Comparison of ENCODE assay signal across 9 mouse cellular contexts in the genomic region with DNA sequence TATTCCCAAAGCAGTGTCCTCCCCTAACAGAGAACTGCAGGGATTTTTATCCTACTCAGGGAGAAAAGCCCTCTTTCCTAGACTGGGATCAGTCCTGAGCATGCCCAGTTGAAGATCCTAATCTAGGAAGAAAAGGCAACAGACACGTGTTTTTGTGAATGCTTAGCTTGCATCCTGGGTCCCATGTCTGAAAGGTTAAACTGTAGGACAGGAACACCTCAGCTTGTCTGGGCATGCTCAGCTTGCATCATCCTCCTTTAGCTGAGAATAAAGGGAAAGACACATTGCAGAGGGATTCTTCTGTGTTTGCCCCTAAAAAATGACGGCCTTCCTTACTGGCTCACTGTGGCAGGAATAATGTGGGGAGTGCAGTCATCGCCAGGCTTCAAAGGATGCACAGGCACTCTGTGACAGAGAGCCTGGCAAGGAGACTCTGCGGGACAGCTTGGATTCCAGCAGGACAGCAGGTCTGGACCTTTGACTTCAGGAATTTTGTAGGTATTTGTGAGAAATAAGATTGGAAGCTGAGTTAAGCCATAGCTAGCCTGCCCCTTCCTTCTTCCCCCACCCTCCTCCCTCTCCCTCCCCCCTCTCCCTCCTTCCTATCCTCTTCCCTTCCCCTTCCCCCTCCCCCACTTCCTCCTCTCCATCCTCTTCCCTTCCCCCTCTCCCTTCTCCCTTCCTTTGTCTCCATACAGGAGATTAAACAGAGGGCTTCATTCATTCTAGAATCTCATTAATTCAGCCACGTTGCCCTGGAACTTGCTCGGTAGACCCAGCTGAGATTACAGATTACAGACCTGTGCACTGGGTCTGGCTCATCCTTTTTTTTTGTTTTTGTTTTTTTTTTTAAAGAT. TPM values are rescaled to one million over a fixed set of nuclear protein-coding genes. Genes with fewer than 3 reads are reported as not detected.
DNase-seq lines count a peak whose midpoint lies in the region; ATAC-seq and TF ChIP-seq lines count a peak whose summit lies in the region.
"Had no signal": no experiment of that assay in that cellular context is flagged by ENCODE, and none has a peak within 500 bp of the region (broad histone marks: within the 10 kb centered on the region; RNA-seq: fewer than 3 reads in every experiment).

No protein-coding gene starts in this region.

- no peaks in the 10 kb centered on the region for H3K9me3 ChIP-seq in liver, embryonic 13.5 days (replicated peaks)
- H3K9me3 ChIP-seq in liver, postnatal 0 days (ENCODE audit: low read length) = no peaks in the 10 kb centered on the region
- no peaks in the 10 kb centered on the region for H3K9me3 ChIP-seq in embryonic facial prominence, embryonic 12.5 days
- no peaks in the 10 kb centered on the region for H3K9me3 ChIP-seq in limb, embryonic 13.5 days

- H3K4me3 ChIP-seq in liver, embryonic 13.5 days (replicated peaks) = no peak overlapping the region
- no peak overlapping the region for H3K4me3 ChIP-seq in liver, postnatal 0 days (ENCODE audit: low read depth, low read length)
- H3K4me3 ChIP-seq in embryonic facial prominence, embryonic 12.5 days = no peak overlapping the region
- H3K4me3 ChIP-seq in limb, embryonic 13.5 days = no peak overlapping the region

- 27% methylated on average over 6 of the region's 6 CpGs for WGBS in liver, embryonic 13.5 days (ENCODE audit: insufficient replicate concordance)
- WGBS in liver, postnatal 0 days (ENCODE audit: insufficient replicate concordance) = 35% methylated on average over 6 of the region's 6 CpGs
- 6% methylated on average over 6 of the region's 6 CpGs for WGBS in embryonic facial prominence, embryonic 12.5 days
- WGBS in limb, embryonic 13.5 days = 14% methylated on average over 6 of the region's 6 CpGs

- H3K36me3 ChIP-seq in liver, embryonic 13.5 days = no peaks in the 10 kb centered on the region
- no peaks in the 10 kb centered on the region for H3K36me3 ChIP-seq in liver, postnatal 0 days (replicated peaks; ENCODE audit: insufficient read depth, low read length)
- H3K36me3 ChIP-seq in embryonic facial prominence, embryonic 12.5 days = no peaks in the 10 kb centered on the region
- no peaks in the 10 kb centered on the region for H3K36me3 ChIP-seq in limb, embryonic 13.5 days

- H3K4me1 ChIP-seq in liver, embryonic 13.5 days (replicated peaks) = peaks cover 30% of the 10 kb centered on the region
- peaks cover 13% of the 10 kb centered on the region for H3K4me1 ChIP-seq in liver, postnatal 0 days (ENCODE audit: insufficient read depth)
- peaks cover 20% of the 10 kb centered on the region for H3K4me1 ChIP-seq in embryonic facial prominence, embryonic 12.5 days
- H3K4me1 ChIP-seq in limb, embryonic 13.5 days = peaks cover 11% of the 10 kb centered on the region

- H3K27ac ChIP-seq in liver, embryonic 13.5 days = peak overlapping the region; percentile 51; the same call in 1 of the 2 replicates
- H3K27ac ChIP-seq in liver, postnatal 0 days (ENCODE audit: low read depth) = no peak overlapping the region
- peak overlapping the region; percentile 81 for H3K27ac ChIP-seq in embryonic facial prominence, embryonic 12.5 days
- no peak overlapping the region for H3K27ac ChIP-seq in limb, embryonic 13.5 days

- no peak for TF ChIP-seq CTCF in liver, postnatal 0 days (IDR thresholded peaks at IDR 0.05; ENCODE audit: low read depth)

- intact Hi-C loops in heart, postnatal 10 days (cut with DNase I) = no loop called here

- H3K4me2 ChIP-seq in liver, embryonic 13.5 days = no peak overlapping the region
- no peak overlapping the region for H3K4me2 ChIP-seq in liver, postnatal 0 days (ENCODE audit: low read depth, low read length)
- peak overlapping the region; percentile 24 for H3K4me2 ChIP-seq in embryonic facial prominence, embryonic 12.5 days (replicated peaks)
- H3K4me2 ChIP-seq in limb, embryonic 13.5 days (replicated peaks) = no peak overlapping the region

- no peak overlapping the region for H3K9ac ChIP-seq in liver, embryonic 13.5 days
- H3K9ac ChIP-seq in liver, postnatal 0 days (replicated peaks) = no peak overlapping the region
- H3K9ac ChIP-seq in embryonic facial prominence, embryonic 12.5 days = 0 out of 2 replicates have a peak overlapping the region, but pooled peaks have one; percentile 29
- H3K9ac ChIP-seq in limb, embryonic 13.5 days = no peak overlapping the region

- DNase-seq in liver, embryonic 13.5 days = no peak
- DNase-seq in liver, postnatal 0 days = no peak
- DNase-seq in spleen, adult 18-20 months = no peak
- DNase-seq in spleen, postnatal 10 days (ENCODE audit: low spot score in 2 of 2) = no peak
- DNase-seq in ovary, postnatal 36 days (ENCODE audit: low spot score) = no peak
- no peak for DNase-seq in heart, postnatal 10 days
- DNase-seq: lung, adult 2 months had no signal

- H3K27me3 ChIP-seq in liver, embryonic 13.5 days = peaks cover 11% of the 10 kb centered on the region; the same call in 1 of the 2 replicates
- H3K27me3 ChIP-seq in liver, postnatal 0 days (ENCODE audit: insufficient read depth, low read length) = no peaks in the 10 kb centered on the region
- no peaks in the 10 kb centered on the region for H3K27me3 ChIP-seq in embryonic facial prominence, embryonic 12.5 days
- H3K27me3 ChIP-seq in limb, embryonic 13.5 days = no peaks in the 10 kb centered on the region

- ATAC-seq in liver, embryonic 13.5 days (ENCODE audit: low read depth) = no peak
- ATAC-seq in liver, postnatal 0 days = no peak
- no peak for ATAC-seq in embryonic facial prominence, embryonic 12.5 days (ENCODE audit: insufficient number of reproducible peaks, insufficient read depth, low FRiP score, low TSS enrichment)
- 0 out of 2 replicates have a peak, but pooled peaks have one; percentile 4 for ATAC-seq in limb, embryonic 13.5 days (ENCODE audit: low FRiP score, low read depth)

- TF ChIP-seq EP300 in liver, postnatal 0 days (IDR thresholded peaks at IDR 0.05; ENCODE audit: low read depth) = no peak

RNA-seq across cellular contexts. Expression of a gene that starts 14.5 kb away (rescaled TPM):
- 2,607 and 2,711 TPM in 2 replicates for polyA plus RNA-seq in liver, embryonic 13.5 days (2015; fragmentation: Nextera tagmentation; extraction: Ambion mirVana)
- 1,946 and 1,972 TPM in 2 replicates for polyA plus RNA-seq in liver, postnatal 0 days (2015; fragmentation: Nextera tagmentation; extraction: Ambion mirVana)
- 3,992 and 4,191 TPM in 2 replicates for polyA plus RNA-seq in embryonic facial prominence, embryonic 12.5 days (2016; fragmentation: Nextera tagmentation; extraction: Ambion mirVana)
- 5,052 and 5,054 TPM in 2 replicates for polyA plus RNA-seq in limb, embryonic 13.5 days (2015; fragmentation: Nextera tagmentation; extraction: Ambion mirVana)
- total RNA-seq in heart, postnatal 10 days (2021) = 1,000 to 10,000 TPM; 3,592 to 3,750 TPM

RNA-seq across cellular contexts. Expression of a gene that starts 54.9 kb away (rescaled TPM):
- 0.33 and 0.64 TPM in 2 replicates for polyA plus RNA-seq in liver, embryonic 13.5 days (2015; fragmentation: Nextera tagmentation; extraction: Ambion mirVana)
- 0.70 and 0.75 TPM in 2 replicates for polyA plus RNA-seq in liver, postnatal 0 days (2015; fragmentation: Nextera tagmentation; extraction: Ambion mirVana)
- polyA plus RNA-seq in embryonic facial prominence, embryonic 12.5 days (2016; fragmentation: Nextera tagmentation; extraction: Ambion mirVana) = 1.0 and 1.6 TPM in 2 replicates
- 0.27 and 0.28 TPM in 2 replicates for polyA plus RNA-seq in limb, embryonic 13.5 days (2015; fragmentation: Nextera tagmentation; extraction: Ambion mirVana)
- not detected for total RNA-seq in heart, postnatal 10 days (2021)
- polyA plus RNA-seq: lung, adult 2 months had no signal

RNA-seq across cellular contexts. Expression of a gene that starts 55.4 kb away (rescaled TPM):
- polyA plus RNA-seq in liver, embryonic 13.5 days (2015; fragmentation: Nextera tagmentation; extraction: Ambion mirVana) = 23.4 and 25.9 TPM in 2 replicates
- polyA plus RNA-seq in liver, postnatal 0 days (2015; fragmentation: Nextera tagmentation; extraction: Ambion mirVana) = 10.9 and 11.5 TPM in 2 replicates
- 22.1 and 22.8 TPM in 2 replicates for polyA plus RNA-seq in embryonic facial prominence, embryonic 12.5 days (2016; fragmentation: Nextera tagmentation; extraction: Ambion mirVana)
- 21.1 and 23.6 TPM in 2 replicates for polyA plus RNA-seq in limb, embryonic 13.5 days (2015; fragmentation: Nextera tagmentation; extraction: Ambion mirVana)
- 10 to 100 TPM; 18.9 to 21.8 TPM for total RNA-seq in heart, postnatal 10 days (2021)

Comparison
In these comparisons a context has a peak if more than half of its experiments do, and no peak if none do; other contexts are left out.
1. H3K27ac ChIP-seq: peak in liver, embryonic 13.5 days (single experiment) and embryonic facial prominence, embryonic 12.5 days (single experiment); none in liver, postnatal 0 days (single experiment) and limb, embryonic 13.5 days (single experiment).